Mouse (Mus musculus) adrenal gland, adult 8-10 months (tissue): Measurements from ENCODE around the gene Ranbp6. TPM values are rescaled to one million over a fixed set of nuclear protein-coding genes. Genes with fewer than 3 reads are reported as not detected.
A peak's percentile ranks its signal among the peaks of the same experiment; 100 is the strongest.

Experiments used
- DNase-seq: peaks from one replicate; pipeline ENCODE4 v3.0.0; 2022
- total RNA-seq, 4 experiments: library from RNA; stranded (reverse); gene quantifications; 2 replicates each; pipeline ENCODE4 v1.2.4; 2022

The Ranbp6 gene
- total RNA-seq: 10 to 100 TPM; 16.4 to 19.7 (median 19.3) TPM

DNA sequence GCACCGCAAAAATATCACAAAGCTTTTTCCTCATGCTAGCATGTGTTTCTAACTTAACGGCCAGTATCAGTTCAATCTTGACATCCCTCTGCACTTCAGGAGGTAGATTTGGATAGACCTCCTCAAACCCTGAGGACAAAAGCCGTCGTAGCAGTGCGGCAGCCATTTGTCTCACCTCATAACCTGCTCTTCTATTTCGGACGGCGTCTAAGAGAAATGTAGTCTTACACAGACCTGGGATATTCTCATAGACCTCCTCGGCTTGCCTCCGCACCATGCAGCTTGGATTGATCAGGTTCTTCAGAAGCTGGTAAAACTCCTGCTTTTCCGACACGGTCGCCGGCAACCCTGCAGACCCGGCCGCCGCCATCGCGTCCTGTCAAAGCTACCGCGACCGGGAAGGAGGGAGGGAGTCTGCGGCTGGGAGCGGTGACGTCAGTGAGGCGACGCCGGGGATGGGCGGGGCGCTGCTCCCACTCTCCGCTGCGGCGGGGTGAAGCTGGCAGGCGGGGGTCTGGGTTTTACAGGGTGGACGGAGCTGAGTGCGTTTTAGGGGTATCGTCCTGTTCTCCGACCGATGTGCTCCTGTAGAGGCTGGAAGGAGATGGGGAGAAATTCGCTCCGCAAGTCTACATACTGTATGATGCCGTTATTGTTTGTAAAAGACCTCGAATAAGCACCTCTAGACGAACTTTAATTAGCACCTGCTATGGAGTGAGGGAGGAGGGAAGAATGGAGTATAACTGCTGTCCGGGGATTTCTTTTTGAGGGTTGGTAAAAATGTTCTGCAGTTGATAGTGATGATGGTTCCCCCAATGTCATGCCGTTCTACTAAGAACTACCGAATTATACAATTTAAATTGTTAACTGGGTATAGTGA, at the start of gene Ranbp6:
Gene Ranbp6 (minus strand): TSS at position 394 of the 880 bp plus-strand sequence.
- DNase-seq: peak; percentile 85

DNA sequence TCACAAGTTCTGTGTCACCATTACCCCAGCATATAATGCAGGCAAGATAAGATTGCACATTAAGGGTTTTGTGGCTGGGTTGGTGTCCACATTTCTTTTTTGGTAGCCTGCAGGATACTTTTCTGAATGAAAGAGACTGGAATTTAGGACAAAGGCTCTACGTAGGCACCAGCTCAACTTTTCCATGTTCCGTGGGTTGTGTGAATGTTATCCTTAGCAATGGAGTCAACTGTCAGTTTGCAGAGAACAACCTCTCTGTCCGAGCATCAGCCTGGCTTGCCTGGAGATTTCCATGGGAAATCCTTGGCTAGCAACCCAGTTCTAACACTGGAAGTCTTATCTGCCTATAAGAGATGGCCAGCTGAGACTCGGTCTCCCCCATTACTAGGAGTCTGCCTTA, 48.0 kb upstream of the Ranbp6 start:
- DNase-seq: no peak

DNA sequence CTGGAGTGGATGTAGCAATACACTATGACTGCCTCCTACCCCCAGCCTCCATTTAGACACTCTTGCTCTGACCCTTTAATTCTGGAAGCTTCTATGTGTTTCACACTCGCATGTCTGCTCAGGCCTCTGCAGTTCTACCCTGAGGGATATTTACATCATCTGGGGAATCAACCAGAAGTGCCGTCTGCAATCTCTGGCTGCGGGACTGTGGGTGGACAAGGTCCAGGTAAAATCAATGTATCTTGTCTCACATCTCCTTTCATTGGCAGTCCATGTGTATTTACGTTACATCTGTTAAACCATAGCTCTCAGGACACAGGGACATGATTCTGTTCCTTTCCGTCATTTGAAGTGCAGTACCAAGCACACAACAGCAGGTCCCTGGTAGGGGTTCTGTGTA, 44.5 kb upstream of the Ranbp6 start:
- DNase-seq: no peak

DNA sequence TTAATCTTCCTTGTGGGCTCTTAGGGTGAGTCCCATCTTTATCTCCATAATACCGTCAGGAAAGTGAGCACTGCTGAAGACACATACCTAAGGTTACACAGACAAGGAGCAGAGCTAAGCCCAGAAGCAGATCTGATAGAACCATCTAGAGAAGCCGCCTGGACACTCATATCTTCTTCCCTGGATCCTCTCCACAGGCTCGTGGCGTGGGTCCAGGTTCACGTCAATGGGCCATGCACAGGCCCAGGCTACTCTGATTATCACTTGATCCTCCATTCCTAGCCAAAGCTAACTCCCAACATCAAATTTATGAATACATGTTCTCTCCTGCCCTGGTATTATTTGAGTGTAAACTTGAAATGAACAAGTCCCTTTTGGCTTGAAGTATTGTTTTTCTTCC, 40.9 kb upstream of the Ranbp6 start:
- DNase-seq: no peak

DNA sequence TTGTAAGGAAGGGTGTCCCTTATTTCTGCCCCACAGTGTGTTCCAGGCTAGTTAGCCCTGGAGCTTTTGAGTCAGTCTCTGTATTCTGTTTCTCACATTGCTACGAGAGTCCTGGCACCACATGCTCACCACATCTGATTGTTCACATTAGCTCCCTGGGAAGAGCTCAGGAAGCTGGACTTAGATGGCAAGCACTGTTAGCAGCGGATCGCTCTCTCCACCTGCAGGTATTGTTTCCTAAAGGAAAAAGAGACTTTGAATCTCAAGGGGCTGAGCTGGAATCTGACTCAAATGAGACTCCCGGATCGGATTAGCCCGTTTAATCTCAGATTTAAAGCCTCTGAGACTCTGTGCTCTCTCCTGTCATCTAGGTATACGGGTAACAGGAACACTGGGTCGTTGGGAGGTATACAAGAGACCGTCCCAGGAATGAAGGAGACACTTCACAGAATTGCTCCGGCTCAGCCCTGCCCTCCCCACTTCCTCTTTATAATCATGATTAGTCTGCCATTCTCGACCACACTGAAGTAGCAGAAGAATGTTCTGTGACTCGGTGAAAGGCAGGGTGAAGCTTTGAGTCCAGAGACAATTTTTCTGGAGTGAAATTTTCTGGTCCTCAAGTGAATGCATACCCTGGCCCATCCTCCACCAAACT, 38.4 kb upstream of the Ranbp6 start:
- no peak for DNase-seq

DNA sequence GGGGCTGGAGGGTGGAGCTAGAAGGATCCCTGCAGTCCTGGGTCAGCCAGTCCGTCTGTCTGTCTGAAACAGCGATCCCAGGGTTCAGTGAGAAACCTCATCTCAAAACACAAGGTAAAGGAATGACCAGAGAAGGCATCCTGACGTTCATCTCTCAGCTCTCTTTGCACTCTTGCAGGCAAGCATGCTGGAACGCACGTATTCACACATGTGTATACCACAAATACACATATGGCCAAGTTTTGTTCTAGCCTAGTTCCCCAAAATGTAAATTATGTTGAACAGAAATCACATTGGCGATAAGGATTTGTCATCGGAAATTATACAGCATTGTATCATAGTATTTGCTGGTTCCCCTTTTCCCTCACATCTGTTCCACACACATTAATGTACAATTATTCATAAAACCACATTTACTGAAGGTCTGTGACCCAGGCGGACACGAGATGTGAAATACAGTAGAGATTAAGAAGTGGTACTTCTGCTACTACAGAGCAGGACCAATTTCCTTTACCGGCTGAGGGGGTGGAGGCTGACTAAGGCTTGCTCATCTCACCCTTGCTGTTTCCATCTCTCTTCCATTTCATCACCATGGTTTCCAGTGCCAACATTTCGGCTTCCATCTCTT, 37.3 kb upstream of the Ranbp6 start:
- DNase-seq: no peak

DNA sequence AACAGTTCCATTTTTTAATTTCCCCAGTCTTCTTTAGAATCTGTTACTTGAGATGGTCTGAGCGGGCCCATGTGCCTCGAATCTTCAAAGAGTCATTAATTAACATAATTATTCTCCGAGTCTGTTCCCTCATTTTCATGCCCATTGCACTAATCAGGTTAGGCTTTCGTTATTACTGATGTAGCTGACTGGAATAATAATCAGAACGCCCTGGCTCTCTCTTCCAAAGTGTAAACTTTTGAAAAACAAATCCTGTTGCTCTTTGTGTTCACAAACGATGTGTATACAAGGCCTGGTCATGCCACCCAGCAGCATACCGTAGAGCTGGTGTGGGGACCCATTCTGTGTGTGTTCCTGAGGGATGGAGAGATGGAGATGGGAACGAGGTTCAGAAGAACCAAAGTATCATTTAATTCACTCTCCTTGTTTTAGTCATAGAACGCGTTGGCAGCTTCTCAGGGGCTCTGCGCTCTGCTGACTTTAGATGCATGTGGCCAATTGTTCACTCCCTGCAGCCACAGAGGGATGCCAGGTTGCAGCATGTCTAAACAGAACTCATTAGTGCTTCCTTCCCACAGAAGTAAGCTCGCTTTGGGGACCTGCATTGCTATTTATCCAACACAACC, 31.4 kb upstream of the Ranbp6 start:
- DNase-seq: no peak

DNA sequence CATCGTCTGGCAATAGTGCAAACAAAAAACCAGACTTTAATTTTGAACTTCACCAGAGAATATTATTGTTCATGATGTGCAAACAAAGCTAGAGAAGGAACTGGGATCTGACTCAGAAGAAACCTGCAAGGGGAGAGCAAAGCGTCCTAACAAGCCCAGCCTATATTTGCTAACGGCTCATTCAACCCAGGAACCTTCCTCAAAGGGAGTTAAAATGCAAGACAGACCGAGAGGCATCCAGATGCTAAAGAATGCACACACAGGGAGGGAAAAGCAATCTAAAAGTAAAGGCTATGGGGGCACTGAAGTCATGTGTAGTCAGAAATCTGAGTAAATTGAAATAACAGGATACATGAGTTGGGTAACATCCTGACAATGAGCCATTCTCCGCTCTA, 30.9 kb upstream of the Ranbp6 start:
- DNase-seq: no peak

DNA sequence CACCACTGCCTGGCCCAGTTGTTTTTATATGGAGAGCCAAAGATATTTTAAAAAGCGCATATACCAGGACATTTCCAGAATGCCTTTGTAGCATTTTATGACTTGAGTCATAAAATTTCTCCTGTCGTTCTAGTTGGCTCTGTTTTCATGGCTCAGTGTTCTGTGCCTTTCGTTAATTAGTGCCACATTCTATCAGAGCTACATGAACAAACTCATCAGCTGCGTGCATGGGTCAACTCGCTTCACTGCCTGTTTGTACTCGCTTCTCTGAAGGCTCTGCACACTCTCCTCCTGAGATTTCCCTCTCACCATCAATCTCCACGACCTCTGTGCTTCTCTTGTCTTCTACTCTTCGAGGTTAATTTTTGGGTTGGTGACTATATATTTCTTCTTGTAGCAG, 30.2 kb upstream of the Ranbp6 start:
- DNase-seq: no peak

DNA sequence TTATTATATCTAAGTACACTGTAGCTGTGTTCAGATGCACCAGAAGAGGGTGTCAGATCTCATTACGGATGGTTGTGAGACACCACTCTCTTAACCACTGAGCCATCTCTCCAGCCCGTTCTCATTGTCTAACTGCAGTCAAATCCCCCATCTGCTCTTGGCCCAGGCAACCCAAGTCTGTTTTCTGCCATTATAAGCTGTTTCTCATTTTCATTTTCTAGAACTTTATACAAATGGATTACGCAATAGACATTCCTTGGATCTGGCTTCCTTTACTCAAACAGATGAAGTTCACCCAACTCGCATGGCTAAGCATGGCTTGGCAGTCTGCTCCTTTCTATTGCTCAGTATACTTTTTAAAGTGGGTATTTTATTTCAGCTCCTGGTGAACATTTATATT, 27.9 kb upstream of the Ranbp6 start:
- no peak for DNase-seq

DNA sequence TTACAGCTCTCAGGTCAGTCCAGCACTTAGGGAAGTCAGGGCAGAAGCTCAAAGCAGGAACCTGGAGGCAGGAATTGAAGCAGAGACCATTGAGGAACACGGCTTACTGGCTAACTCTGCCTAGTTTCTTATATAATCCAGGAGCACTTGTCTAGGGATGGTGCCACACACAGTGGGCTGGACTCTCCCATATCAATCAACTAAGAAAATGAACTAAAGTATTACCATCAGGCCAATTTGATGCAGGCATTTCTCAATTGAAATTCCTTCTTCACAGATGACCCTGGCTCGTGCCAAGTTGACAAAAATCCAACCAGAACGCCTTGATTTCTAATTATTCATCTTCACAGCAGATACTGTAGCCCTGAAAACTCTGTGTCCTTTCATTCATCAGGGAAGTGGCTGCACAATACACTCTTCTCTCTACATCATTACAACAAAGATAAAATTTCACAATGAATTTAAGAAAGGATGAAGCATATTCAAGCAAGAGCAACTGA, 25.9 kb upstream of the Ranbp6 start:
- peak; percentile 44 for DNase-seq

DNA sequence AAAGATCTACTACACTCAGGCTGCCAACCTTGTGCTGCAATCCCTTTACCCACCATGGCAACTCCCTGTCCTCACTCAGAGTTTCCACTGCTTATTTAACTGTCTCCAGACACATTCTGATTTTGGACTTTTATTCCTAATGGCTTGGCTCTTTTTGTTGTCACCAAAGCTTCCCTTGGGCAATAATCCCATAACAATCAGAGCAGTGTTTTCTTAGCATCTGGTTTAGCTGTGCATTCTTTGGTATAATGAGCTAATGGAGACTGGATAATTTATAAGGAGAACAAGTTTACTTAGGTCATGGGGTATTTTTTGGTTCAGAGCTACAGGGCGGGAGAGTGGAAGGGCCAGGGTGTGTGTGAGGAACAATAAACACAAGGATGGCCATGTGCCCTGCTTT, 25.4 kb upstream of the Ranbp6 start:
- no peak for DNase-seq

DNA sequence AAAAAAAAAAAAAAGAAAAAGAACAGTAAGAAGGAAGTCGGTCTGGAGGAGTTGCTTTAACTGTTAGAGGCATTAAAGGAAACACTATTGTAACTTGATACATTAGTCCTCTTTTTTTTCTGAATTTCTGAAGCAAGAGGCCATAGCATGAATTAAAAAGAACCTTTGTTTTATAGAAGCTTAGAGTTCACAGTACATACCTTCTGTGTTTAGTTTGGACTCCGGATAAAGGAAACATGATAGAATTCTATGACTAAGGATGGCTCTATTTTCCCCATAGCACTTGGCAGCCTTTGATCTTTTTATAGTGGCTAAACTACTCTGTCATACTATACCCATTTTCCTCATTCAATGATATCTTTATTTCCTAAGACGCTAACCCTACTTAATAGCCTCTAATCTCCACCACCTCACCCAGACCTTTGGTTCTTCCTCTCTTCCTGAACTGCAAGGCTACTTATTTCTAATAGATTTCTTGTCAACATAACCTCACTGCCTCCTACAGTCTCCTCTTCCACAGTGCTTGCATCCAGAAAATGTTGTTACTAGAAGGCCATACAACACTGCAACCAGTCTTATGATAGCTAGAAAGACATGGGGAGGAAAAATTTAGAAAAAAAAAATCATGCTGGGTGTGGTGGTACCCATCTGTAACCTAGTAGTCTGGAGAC, 22.7 kb upstream of the Ranbp6 start:
- no peak for DNase-seq

DNA sequence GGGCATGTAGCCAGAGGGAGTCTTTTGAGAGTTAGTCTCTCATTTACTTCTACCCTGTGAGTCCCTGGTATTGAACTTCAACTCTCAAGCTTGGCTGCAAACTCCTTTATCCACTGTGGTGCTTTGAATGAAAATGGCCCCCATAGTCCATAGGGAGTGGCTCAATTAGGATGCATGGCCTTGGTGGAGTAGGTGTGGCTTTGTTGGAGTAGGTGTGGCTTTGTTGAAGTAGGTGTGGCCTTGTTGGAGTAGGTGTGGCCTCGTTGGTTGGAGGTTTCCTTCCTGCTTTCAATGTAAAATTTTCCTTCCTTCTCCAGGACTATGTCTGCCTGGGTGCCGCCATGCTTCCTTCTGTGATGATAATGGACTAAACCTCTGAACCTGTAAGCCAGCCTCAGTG, 18.1 kb upstream of the Ranbp6 start:
- DNase-seq: no peak

DNA sequence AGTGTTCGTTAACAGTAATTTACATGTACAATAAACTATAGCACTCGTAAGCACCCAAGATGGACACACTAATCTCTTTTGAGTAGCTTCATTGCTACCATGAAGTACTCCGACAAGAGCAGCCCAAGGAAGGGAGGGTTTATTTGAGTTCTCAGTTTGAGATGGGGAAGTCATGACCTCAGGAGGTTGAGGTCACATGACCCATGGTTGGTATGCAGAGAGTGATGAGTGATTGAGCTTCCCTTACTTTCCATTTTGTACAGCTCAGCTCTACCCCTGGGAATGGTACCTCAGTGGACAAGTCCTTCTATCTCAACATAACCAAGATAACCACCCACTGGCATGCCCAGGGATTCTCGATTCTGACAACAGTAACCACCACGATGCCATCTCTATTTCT, 15.8 kb upstream of the Ranbp6 start:
- no peak for DNase-seq

DNA sequence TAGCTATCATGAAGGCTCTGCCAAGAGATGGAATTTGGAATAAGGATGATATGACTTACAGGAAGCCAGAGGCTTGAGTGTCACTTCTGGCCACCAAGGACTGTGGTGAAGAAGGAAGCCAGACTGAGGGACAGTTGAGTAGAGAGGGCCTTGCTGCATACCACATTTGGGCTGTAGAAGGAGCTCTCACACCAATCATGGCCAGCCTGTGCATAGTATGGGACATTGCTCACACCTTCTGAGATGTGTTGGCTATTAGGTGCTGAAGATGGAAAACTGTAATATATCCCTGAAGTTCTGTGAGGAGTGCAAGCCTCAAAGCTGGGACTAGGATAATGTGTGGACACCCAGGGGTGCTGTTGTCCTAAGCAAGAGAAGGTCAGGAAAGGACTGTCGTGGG, 13.9 kb upstream of the Ranbp6 start:
- DNase-seq: no peak

DNA sequence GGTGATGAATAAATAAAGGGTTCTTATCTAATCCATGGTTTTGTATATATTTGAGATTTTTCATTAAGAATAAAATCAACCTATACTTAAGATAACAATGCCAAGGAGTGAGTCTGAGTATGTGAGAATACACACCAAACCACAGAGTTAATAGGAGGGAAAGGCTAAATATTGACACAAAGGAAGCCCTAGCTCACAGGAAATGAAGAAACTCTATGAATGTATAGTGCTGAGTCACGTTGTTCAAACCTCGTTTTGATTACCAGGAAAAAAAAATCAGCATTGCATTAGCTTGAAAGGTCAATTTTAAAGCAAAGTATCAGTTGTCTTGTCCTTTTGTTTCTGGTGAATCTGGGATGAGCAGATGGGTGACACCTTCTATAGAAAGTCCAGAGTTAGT, 12.2 kb upstream of the Ranbp6 start:
- no peak for DNase-seq

DNA sequence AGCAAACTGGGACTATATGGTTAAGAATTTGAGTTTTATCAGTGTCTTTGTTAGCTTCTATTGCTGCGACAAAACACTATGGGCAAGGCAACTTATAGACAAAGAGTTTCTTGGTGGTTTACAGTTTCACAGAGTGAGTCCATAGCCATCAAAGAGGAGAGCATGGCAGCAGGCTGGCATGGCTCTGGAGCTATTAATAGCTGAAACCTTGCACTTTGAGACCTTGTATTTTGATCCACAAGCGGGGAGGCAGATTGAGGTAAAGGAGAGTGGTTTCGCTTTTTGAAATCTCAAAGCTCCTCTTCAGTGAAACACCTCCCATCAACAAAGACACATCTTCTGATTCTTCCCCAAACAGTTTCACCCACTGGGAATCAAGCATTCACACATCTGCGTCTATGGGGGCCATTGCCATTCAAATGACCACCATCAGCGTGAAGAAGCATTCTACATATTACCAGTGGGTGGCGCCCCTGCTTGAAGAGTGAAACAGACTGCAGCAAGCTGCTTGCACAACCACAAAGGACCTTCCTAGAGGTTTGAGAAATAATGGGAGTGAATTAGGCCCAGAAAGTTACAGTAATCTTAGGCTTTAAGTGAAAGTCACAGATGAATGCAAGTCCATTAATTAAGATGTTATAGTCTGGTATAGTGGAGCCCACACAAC, 11.4 kb upstream of the Ranbp6 start:
- no peak for DNase-seq

DNA sequence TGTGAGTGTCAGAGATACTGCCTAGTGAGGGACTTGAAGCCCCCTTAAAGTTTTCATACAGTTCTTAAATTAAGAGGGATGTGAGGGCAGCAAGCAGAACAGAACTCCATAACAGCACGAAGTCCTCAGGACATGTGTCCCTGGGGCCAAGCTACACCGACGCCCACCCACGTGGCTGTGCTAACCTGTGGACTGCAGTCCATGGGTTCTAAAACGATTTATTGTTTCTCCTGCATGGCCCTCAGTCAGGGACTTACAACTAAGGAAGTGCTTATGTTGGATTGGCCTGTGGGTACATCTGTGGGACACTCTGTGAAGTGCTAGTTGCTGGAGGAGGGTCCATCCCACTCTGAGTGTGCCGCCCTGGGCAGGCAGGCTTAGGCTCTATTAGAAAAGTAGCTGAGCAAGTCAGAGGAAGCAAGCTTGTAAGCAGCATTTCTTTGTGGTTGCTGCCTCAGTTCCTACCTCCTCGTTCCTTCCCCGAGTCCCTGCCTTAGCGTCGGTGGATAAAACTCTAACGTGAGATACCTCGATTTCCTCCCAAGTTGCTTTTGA, 10.8 kb upstream of the Ranbp6 start:
- no peak for DNase-seq

DNA sequence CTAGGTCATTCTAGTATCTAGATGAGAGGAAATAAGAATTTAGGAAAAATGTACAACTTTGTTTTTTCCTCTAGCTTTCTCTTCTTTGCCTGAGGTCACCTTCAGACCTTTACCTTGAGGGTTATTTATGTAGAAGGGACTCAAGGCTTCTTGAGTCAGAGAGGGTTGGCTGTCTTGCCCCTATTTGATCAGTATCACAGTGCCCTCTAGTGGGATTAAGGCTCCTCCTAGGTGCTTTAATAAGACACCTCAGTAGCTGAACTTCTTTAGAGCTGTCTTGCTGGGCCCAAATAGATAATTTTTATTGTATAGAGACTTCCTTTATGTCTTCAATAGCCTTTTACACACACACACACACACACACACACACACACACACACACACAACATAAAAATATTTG, 8.2 kb upstream of the Ranbp6 start:
- DNase-seq: no peak

DNA sequence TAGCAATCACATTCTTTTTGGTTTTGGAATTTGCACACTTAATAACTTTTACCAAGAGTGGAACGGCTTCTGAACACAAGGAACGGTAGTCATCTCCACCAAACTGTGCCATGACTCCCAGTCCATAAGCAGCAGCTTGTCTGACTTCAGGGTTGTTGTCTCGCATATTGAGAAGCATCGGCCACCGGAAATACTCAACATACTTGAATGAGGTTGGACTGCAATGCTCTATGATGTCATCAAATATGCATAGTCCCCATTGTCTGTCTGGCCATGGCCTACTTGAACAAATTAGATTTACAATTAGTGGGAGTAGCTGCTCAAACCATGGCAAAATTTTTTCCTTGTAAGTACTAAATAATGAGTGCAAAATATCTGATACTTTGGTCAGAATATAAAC, 2.8 kb downstream of the Ranbp6 start:
- DNase-seq: no peak
